Comparison of ENCODE assay signal across 10 mouse cellular contexts in genomic region chr8:124077998-124078397, GRCm38 (mm10). TPM values are rescaled to one million over a fixed set of nuclear protein-coding genes. Genes with fewer than 3 reads are reported as not detected.
DNase-seq lines count a peak whose midpoint lies in the region; ATAC-seq and TF ChIP-seq lines count a peak whose summit lies in the region.
"Had no signal": no experiment of that assay in that cellular context is flagged by ENCODE, and none has a peak within 500 bp of the region (broad histone marks: within the 10 kb centered on the region; RNA-seq: fewer than 3 reads in every experiment).

No protein-coding gene starts in this region.

- H3K27me3 ChIP-seq in lung, embryonic 14.5 days (ENCODE audit: insufficient read depth, low read length): no peaks in the 10 kb centered on the region
- H3K27me3 ChIP-seq: midbrain, embryonic 12.5 days had no signal

- WGBS in lung, embryonic 14.5 days: 79% methylated on average over 10 of the region's 10 CpGs

- H3K4me3 ChIP-seq in lung, embryonic 14.5 days (ENCODE audit: low read depth, low read length): no peak overlapping the region
- H3K4me3 ChIP-seq: hindbrain, embryonic 10.5 days; midbrain, embryonic 12.5 days had no signal

- H3K36me3 ChIP-seq in lung, embryonic 14.5 days (ENCODE audit: insufficient read depth): no peaks in the 10 kb centered on the region
- H3K36me3 ChIP-seq: hindbrain, embryonic 10.5 days; midbrain, embryonic 12.5 days had no signal

- no peak overlapping the region for H3K27ac ChIP-seq in lung, embryonic 14.5 days (ENCODE audit: low read depth)
- H3K27ac ChIP-seq: hindbrain, embryonic 10.5 days; midbrain, embryonic 12.5 days had no signal

- DNase-seq in kidney, adult 9 months: peak; percentile 6
- DNase-seq in kidney, adult 18-20 months: no peak
- DNase-seq in 416B (ENCODE audit: low read depth) (peak; percentile 18), adipocyte (ENCODE audit: low spot score) (peak; percentile 19)
- DNase-seq in lung, embryonic 14.5 days: peak; percentile 40
- DNase-seq in heart, postnatal 14 days: no peak
- no peak for DNase-seq in Muller cell, postnatal 12 days (ENCODE audit: inconsistent ontology term)

- intact Hi-C loops in heart, postnatal 14 days (cut with DNase I): no loop called here

- peak; percentile 52 for TF ChIP-seq CTCF in lung, embryonic 14.5 days (IDR thresholded peaks at IDR 0.05; ENCODE audit: low read depth)

- no peak for ATAC-seq in lung, embryonic 14.5 days (ENCODE audit: insufficient read depth)
- ATAC-seq in granulocyte monocyte progenitor cell, adult 5-6 weeks (replicated peaks; ENCODE audit: poor library complexity, severe bottlenecking): no peak

- H3K9me3 ChIP-seq in lung, embryonic 14.5 days (ENCODE audit: low read depth, low read length): no peaks in the 10 kb centered on the region
- H3K9me3 ChIP-seq: hindbrain, embryonic 10.5 days; midbrain, embryonic 12.5 days had no signal

- no peaks in the 10 kb centered on the region for H3K4me1 ChIP-seq in lung, embryonic 14.5 days (ENCODE audit: insufficient read depth)

- no peak overlapping the region for H3K4me2 ChIP-seq in lung, embryonic 14.5 days
- H3K4me2 ChIP-seq: midbrain, embryonic 12.5 days had no signal

- H3K9ac ChIP-seq in lung, embryonic 14.5 days: no peak overlapping the region
- H3K9ac ChIP-seq: midbrain, embryonic 12.5 days had no signal

RNA-seq across cellular contexts. Expression of gene Urb2, which starts 56.7 kb away (rescaled TPM):
- polyA plus RNA-seq in lung, embryonic 14.5 days (2014; fragmentation: Nextera tagmentation; extraction: Ambion mirVana): 9.0 and 9.2 TPM in 2 replicates
- 27.8 and 29.2 TPM in 2 replicates for total RNA-seq in granulocyte monocyte progenitor cell, adult 5-6 weeks (2014; fragmentation: Nextera tagmentation)
- 23.6 and 27.2 TPM in 2 replicates for total RNA-seq in granulocyte monocyte progenitor cell, adult 5-6 weeks (2017)
- total RNA-seq in heart, postnatal 14 days (2021): 1 to 10 TPM; 6.7 to 6.9 TPM

RNA-seq across cellular contexts. Expression of gene Taf5l, which starts 56.8 kb away (rescaled TPM):
- 47.5 and 51.6 TPM in 2 replicates for polyA plus RNA-seq in lung, embryonic 14.5 days (2014; fragmentation: Nextera tagmentation; extraction: Ambion mirVana)
- total RNA-seq in granulocyte monocyte progenitor cell, adult 5-6 weeks (2014; fragmentation: Nextera tagmentation): 27.9 and 36.4 TPM in 2 replicates
- total RNA-seq in granulocyte monocyte progenitor cell, adult 5-6 weeks (2017): 33.9 and 37.4 TPM in 2 replicates
- 10 to 100 TPM; 18.4 to 19.1 TPM for total RNA-seq in heart, postnatal 14 days (2021)

Comparison
In these comparisons a context has a peak if more than half of its experiments do, and no peak if none do; other contexts are left out.
1. DNase-seq: peak in kidney, adult 9 months (single experiment), 416B (single experiment), adipocyte (single experiment) and lung, embryonic 14.5 days (single experiment); none in kidney, adult 18-20 months (single experiment), heart, postnatal 14 days (0 of 2) and Muller cell, postnatal 12 days (single experiment).